In the genomic region with DNA sequence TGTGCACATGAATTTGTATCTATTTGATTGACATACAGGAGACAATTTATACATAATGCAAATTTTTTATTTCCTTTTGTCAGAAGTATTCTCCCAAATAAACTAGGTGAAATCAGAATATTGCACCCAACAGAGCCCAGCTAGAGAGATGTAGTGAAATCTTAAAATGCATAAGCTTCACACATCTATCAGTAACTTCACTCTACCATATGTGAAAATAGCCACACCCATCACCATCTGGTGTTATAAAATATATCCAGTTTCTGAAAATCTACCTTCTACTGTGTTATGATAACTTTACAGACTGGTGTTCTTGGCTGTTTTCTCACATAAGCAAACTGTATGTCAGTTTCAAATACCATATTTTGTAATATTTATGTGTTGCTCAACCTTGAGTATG, we compare ENCODE assay signal across 20 mouse cellular contexts.
"Had no signal": no experiment of that assay in that cellular context is flagged by ENCODE, and none has a peak within 500 bp of the region (broad histone marks: within the 10 kb centered on the region; RNA-seq: fewer than 3 reads in every experiment).

No protein-coding gene starts in this region.

- H3K36me3 ChIP-seq: kidney, embryonic 15.5 days; limb, embryonic 12.5 days; limb, embryonic 15.5 days; midbrain, embryonic 12.5 days; midbrain, embryonic 15.5 days; neural tube, embryonic 13.5 days had no signal

- H3K27ac ChIP-seq: kidney, embryonic 15.5 days; limb, embryonic 12.5 days; limb, embryonic 15.5 days; liver, embryonic 14.5 days; macrophage; midbrain, embryonic 12.5 days; midbrain, embryonic 15.5 days; neural tube, embryonic 13.5 days had no signal

- H3K9ac ChIP-seq: kidney, embryonic 15.5 days; limb, embryonic 12.5 days; limb, embryonic 15.5 days; liver, embryonic 14.5 days; liver, postnatal 0 days; lung, embryonic 14.5 days; midbrain, embryonic 12.5 days; midbrain, embryonic 15.5 days; neural tube, embryonic 13.5 days had no signal

- H3K4me1 ChIP-seq: kidney, embryonic 15.5 days; limb, embryonic 12.5 days; limb, embryonic 15.5 days; midbrain, embryonic 12.5 days; midbrain, embryonic 15.5 days; neural tube, embryonic 13.5 days had no signal

- DNase-seq: kidney, adult 8-10 months; kidney, postnatal 10 days; kidney, postnatal 36 days; left cerebral cortex, postnatal 4 days; liver, postnatal 0 days; lung, embryonic 14.5 days; retina, postnatal 1 day; right cerebral cortex, postnatal 25 days; thymus, postnatal 25 days had no signal

- H3K27me3 ChIP-seq: kidney, embryonic 15.5 days; limb, embryonic 12.5 days; limb, embryonic 15.5 days; midbrain, embryonic 12.5 days; midbrain, embryonic 15.5 days; neural tube, embryonic 13.5 days had no signal

- H3K4me2 ChIP-seq: kidney, embryonic 15.5 days; limb, embryonic 12.5 days; limb, embryonic 15.5 days; liver, embryonic 11.5 days; lung, embryonic 14.5 days; midbrain, embryonic 12.5 days; midbrain, embryonic 15.5 days; neural tube, embryonic 13.5 days had no signal

- H3K9me3 ChIP-seq: kidney, embryonic 15.5 days; limb, embryonic 12.5 days; limb, embryonic 15.5 days; midbrain, embryonic 12.5 days; midbrain, embryonic 15.5 days; neural tube, embryonic 13.5 days had no signal

- H3K4me3 ChIP-seq: kidney, embryonic 15.5 days; limb, embryonic 12.5 days; limb, embryonic 15.5 days; midbrain, embryonic 12.5 days; midbrain, embryonic 15.5 days; myocyte; neural tube, embryonic 13.5 days had no signal

- ATAC-seq: liver, postnatal 0 days; lung, postnatal 0 days; midbrain, embryonic 15.5 days had no signal
